Mouse (Mus musculus) stomach, embryonic 16.5 days (tissue): Measurements from ENCODE around the gene Ppp1cc. TPM values are rescaled to one million over a fixed set of nuclear protein-coding genes. Genes with fewer than 3 reads are reported as not detected.
"Not testable (repeated sequence)": the region's sequence is repeated elsewhere in the genome, so short reads cannot be mapped to it uniquely, and the experiment has no call there.

Experiments
- ATAC-seq: fragments of 200-750 bp; cut with Nextera tagmentation; 2 replicates; pipeline ENCODE4 v1.8.0; 2017; ENCODE audit warnings: moderate number of reproducible peaks, moderate TSS enrichment; ENCODE audit not compliant: insufficient read depth, low FRiP score
- H3K27ac ChIP-seq: fragments of 300-500 bp; sonication (generic); 2 replicates; pipeline ENCODE4 v1.5.1; 2014; ENCODE audit warnings: low read length
- H3K27me3 ChIP-seq: fragments of 300-500 bp; sonication (generic); 2 replicates; pipeline ENCODE4 v1.6.1; 2014; ENCODE audit warnings: low read length, control low read depth, mixed read lengths; ENCODE audit not compliant: control insufficient read depth, insufficient read depth
- H3K36me3 ChIP-seq: fragments of 300-500 bp; sonication (generic); 2 replicates; pipeline ENCODE4 v1.6.1; 2014; ENCODE audit warnings: low read length; ENCODE audit not compliant: control insufficient read depth, insufficient read depth
- H3K4me1 ChIP-seq: fragments of 300-500 bp; sonication (generic); 2 replicates; pipeline ENCODE4 v1.6.1; 2014; ENCODE audit warnings: low read length, control low read depth, mixed read lengths; ENCODE audit not compliant: control insufficient read depth, insufficient read depth
- H3K4me2 ChIP-seq: fragments of 300-500 bp; sonication (generic); 2 replicates; pipeline ENCODE4 v1.6.1; 2014; ENCODE audit warnings: low read depth, low read length, mixed read lengths
- H3K4me3 ChIP-seq: fragments of 300-500 bp; sonication (generic); replicated peaks from 2 replicates; pipeline ENCODE4 v1.5.1; 2014; ENCODE audit warnings: mild to moderate bottlenecking, low read length
- H3K9ac ChIP-seq: fragments of 300-500 bp; sonication (generic); 2 replicates; pipeline ENCODE4 v1.6.1; 2014; ENCODE audit warnings: low read length
- H3K9me3 ChIP-seq: fragments of 300-500 bp; sonication (generic); replicated peaks from 2 replicates; pipeline ENCODE4 v1.6.1; 2016; ENCODE audit warnings: low read length, control low read depth; ENCODE audit not compliant: control insufficient read depth
- WGBS: fragments of 180-500 bp; shearing (Covaris S2); extraction: QIAGEN DNeasy Blood & Tissue Kit; methylation state at CpG from one replicate; pipeline ENCODE4 v1.1.7; 2014; 5-methylcytosine and 5-hydroxymethylcytosine counted together
- polyA plus RNA-seq: library from polyadenylated mRNA; unstranded; fragments of >200 nt; fragmentation: Nextera tagmentation; extraction: Ambion mirVana; gene quantifications from 2 replicates; pipeline ENCODE4 v1.2.1, GENCODE M21; 2015

The Ppp1cc gene
- polyA plus RNA-seq, 1 experiment from 2014 or later: 171 TPM

GRCm38 (mm10) chr5:122135290-122135882, 22.7 kb upstream of the Ppp1cc start:
- no peaks in the 10 kb centered on the region for H3K9me3 ChIP-seq
- WGBS: 74% methylated on average over 3 of the region's 3 CpGs
- H3K4me2 ChIP-seq: no peak overlapping the region
- H3K4me3 ChIP-seq: no peak overlapping the region
- H3K36me3 ChIP-seq: no peaks in the 10 kb centered on the region
- no peaks in the 10 kb centered on the region for H3K27me3 ChIP-seq
- H3K4me1 ChIP-seq: peaks cover 7% of the 10 kb centered on the region; the same call in 1 of the 2 replicates
- H3K27ac ChIP-seq: no peak overlapping the region
- ATAC-seq: no peak
- no peak overlapping the region for H3K9ac ChIP-seq

GRCm38 (mm10) chr5:122136508-122137408, 21.3 kb upstream of the Ppp1cc start:
- 0 out of 2 replicates have a peak overlapping the region, but pooled peaks have one; percentile 30 for H3K27ac ChIP-seq
- H3K4me2 ChIP-seq: no peak overlapping the region
- no peaks in the 10 kb centered on the region; the same call in 1 of the 2 replicates for H3K4me1 ChIP-seq
- WGBS: 55% methylated on average over 14 of the region's 14 CpGs
- H3K36me3 ChIP-seq: no peaks in the 10 kb centered on the region
- H3K4me3 ChIP-seq: no peak overlapping the region
- H3K9ac ChIP-seq: no peak overlapping the region
- no peaks in the 10 kb centered on the region for H3K9me3 ChIP-seq
- no peaks in the 10 kb centered on the region for H3K27me3 ChIP-seq
- ATAC-seq: peak; percentile 59; the same call in 1 of the 2 replicates

GRCm38 (mm10) chr5:122138856-122139255, 19.2 kb upstream of the Ppp1cc start:
- 73% methylated on average over 15 of the region's 15 CpGs for WGBS
- H3K4me2 ChIP-seq: no peak overlapping the region
- no peaks in the 10 kb centered on the region for H3K9me3 ChIP-seq
- H3K36me3 ChIP-seq: no peaks in the 10 kb centered on the region
- no peak overlapping the region for H3K27ac ChIP-seq
- H3K4me1 ChIP-seq: no peaks in the 10 kb centered on the region
- no peak for ATAC-seq
- no peak overlapping the region for H3K9ac ChIP-seq
- H3K27me3 ChIP-seq: no peaks in the 10 kb centered on the region
- H3K4me3 ChIP-seq: no peak overlapping the region

DNA sequence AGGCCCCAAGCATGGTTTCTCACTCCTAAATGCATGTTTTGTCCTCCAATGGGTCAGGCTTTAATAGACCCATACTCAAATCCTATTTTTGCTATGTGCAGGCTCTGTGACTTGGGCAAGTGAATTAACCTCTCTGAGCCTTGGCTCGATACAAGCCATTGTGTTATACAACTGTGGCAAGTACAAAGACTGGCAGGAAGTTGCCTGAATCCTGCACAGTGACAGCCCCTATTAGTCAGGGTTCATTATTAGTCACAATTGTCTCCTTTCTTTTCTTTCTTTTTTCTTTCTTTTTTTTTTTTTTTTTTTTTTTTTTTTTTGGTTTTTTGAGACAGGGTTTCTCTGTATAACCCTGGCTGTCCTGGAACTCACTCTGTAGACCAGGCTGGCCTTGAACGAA, 18.3 kb upstream of the Ppp1cc start:
- not testable (repeated sequence) for H3K27me3 ChIP-seq, H3K27ac ChIP-seq, H3K4me1 ChIP-seq, H3K4me2 ChIP-seq, ATAC-seq, H3K9me3 ChIP-seq, H3K9ac ChIP-seq, H3K4me3 ChIP-seq, H3K36me3 ChIP-seq
- WGBS: 74% methylated on average over 2 of the region's 2 CpGs

- no peaks in the 10 kb centered on the region for H3K9me3 ChIP-seq
- 92% methylated on average over 3 of the region's 3 CpGs for WGBS
Measured at GRCm38 (mm10) chr5:122140723-122141122, 17.4 kb upstream of the Ppp1cc start, which contains the start of gene Ccdc63. Gene Ccdc63, minus strand, starts transcription at chr5:122140823.

GRCm38 (mm10) chr5:122142230-122142992, 15.7 kb upstream of the Ppp1cc start:
- Histone ChIP-seq H3K27ac (no peak overlapping the region), H3K36me3 (no peaks in the 10 kb centered on the region), H3K4me1 (peaks cover 8% of the 10 kb centered on the region; the same call in 1 of the 2 replicates), H3K4me2 (no peak overlapping the region), H3K4me3 (no peak overlapping the region), H3K9me3 (no peaks in the 10 kb centered on the region), H3K9ac (no peak overlapping the region), H3K27me3 (no peaks in the 10 kb centered on the region)
- WGBS: 52% methylated on average over 8 of the region's 8 CpGs
- ATAC-seq: no peak

More at GRCm38 (mm10) chr5:122140723-122141122, 17.4 kb upstream of the Ppp1cc start, which contains the start of gene Ccdc63:
- no peak within 1 kb of the TSS for H3K27ac ChIP-seq
- H3K27me3 ChIP-seq: no peaks in the 10 kb centered on the region
- H3K9ac ChIP-seq: no peak within 1 kb of the TSS
- H3K4me3 ChIP-seq: no peak within 1 kb of the TSS
- H3K36me3 ChIP-seq: no peaks in the 10 kb centered on the region
- H3K4me2 ChIP-seq: no peak within 1 kb of the TSS
- no peak for ATAC-seq
- peaks cover 3% of the 10 kb centered on the region; the same call in 1 of the 2 replicates for H3K4me1 ChIP-seq

GRCm38 (mm10) chr5:122143543-122143942, 14.5 kb upstream of the Ppp1cc start:
- Histone ChIP-seq H3K4me1 (peaks cover 8% of the 10 kb centered on the region; the same call in 1 of the 2 replicates), H3K36me3 (no peaks in the 10 kb centered on the region), H3K9ac (no peak overlapping the region), H3K9me3 (no peaks in the 10 kb centered on the region), H3K4me2 (no peak overlapping the region), H3K27me3 (no peaks in the 10 kb centered on the region), H3K4me3 (no peak overlapping the region), H3K27ac (no peak overlapping the region)
- ATAC-seq: no peak
- 82% methylated on average over 15 of the region's 15 CpGs for WGBS

DNA sequence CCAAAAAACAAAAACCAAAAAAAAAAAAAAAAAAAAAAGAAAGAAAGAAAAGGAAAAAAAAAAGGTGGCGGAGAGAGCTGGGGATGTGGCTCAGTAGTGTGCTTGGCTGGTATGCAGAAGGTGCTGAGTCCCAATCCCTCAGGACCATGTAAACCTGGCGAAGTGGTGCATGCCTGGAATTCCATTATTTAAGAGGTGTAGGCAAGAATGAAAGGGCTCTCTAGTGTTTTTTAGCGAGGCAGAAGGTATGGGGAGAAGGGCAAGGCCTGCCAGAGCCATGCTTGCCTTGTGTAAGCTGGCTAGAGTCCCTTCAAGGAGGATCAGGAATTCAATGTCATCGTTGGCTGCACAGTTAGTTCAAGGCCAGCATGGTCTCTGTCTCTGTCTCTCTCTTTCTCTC, 13.3 kb upstream of the Ppp1cc start:
- Histone ChIP-seq H3K4me2 (0 out of 2 replicates have a peak overlapping the region, but pooled peaks have one; percentile 2), H3K27ac (peak overlapping the region; percentile 97), H3K4me1 (peaks cover 8% of the 10 kb centered on the region; the same call in 1 of the 2 replicates), H3K9ac (no peak overlapping the region), H3K4me3 (no peak overlapping the region), H3K27me3 (no peaks in the 10 kb centered on the region), H3K9me3 (no peaks in the 10 kb centered on the region), H3K36me3 (no peaks in the 10 kb centered on the region)
- WGBS: 83% methylated on average over 4 of the region's 4 CpGs
- no peak for ATAC-seq
